Comparison of ENCODE assay signal across 20 mouse cellular contexts in the genomic region with DNA sequence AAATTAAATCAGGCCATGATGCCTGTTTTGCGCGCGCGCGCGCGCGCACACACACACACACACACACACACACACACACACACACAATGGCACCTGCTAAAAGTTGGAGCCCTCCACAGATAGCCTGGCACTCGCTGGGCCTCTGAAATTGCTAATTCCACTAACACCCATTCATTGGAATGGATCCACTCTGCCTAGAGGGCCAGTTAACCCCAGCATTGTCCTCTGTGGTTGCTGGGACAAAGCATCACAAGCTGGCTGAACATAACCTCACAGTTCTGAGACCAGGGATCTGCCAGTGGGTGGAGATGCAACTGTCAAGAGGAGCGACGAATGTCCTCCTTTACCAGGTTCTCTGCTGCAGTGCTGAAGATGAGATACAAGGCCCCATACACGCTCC. TPM values are rescaled to one million over a fixed set of nuclear protein-coding genes. Genes with fewer than 3 reads are reported as not detected.
A peak's percentile ranks its signal among the peaks of the same experiment; 100 is the strongest.
DNase-seq lines count a peak whose midpoint lies in the region; ATAC-seq and TF ChIP-seq lines count a peak whose summit lies in the region.
"Had no signal": no experiment of that assay in that cellular context is flagged by ENCODE, and none has a peak within 500 bp of the region (broad histone marks: within the 10 kb centered on the region; RNA-seq: fewer than 3 reads in every experiment).

No protein-coding gene starts in this region.

- WGBS in stomach, postnatal 0 days = 92% methylated on average over 12 of the region's 12 CpGs

- no peak for TF ChIP-seq CTCF in stomach, postnatal 0 days (IDR thresholded peaks at IDR 0.05; ENCODE audit: low read depth)

- no peaks in the 10 kb centered on the region for H3K9me3 ChIP-seq in stomach, postnatal 0 days (ENCODE audit: control insufficient read depth, low read length)
- H3K9me3 ChIP-seq: embryonic facial prominence, embryonic 10.5 days; forebrain, embryonic 13.5 days; forebrain, embryonic 15.5 days had no signal

- H3K4me3 ChIP-seq in stomach, postnatal 0 days (ENCODE audit: low read depth, low read length) = no peak overlapping the region
- H3K4me3 ChIP-seq: embryonic facial prominence, embryonic 10.5 days; embryonic facial prominence, embryonic 12.5 days; forebrain, embryonic 13.5 days; forebrain, embryonic 15.5 days had no signal

- intact Hi-C loops in left cerebral cortex, postnatal 4 days (cut with DNase I) = no loop called here
- intact Hi-C loops in gastrocnemius, postnatal 36 days (cut with DNase I) = no loop called here

- TF ChIP-seq EP300 in stomach, postnatal 0 days (optimal IDR thresholded peaks at IDR 0.05) = no peak

- H3K4me2 ChIP-seq in stomach, postnatal 0 days (replicated peaks; ENCODE audit: low read depth) = no peak overlapping the region
- H3K4me2 ChIP-seq: embryonic facial prominence, embryonic 12.5 days; forebrain, embryonic 13.5 days; forebrain, embryonic 15.5 days had no signal

- H3K4me1 ChIP-seq in stomach, postnatal 0 days (replicated peaks; ENCODE audit: control insufficient read depth, insufficient read depth) = peaks cover 5% of the 10 kb centered on the region
- H3K4me1 ChIP-seq: embryonic facial prominence, embryonic 10.5 days; forebrain, embryonic 13.5 days; forebrain, embryonic 15.5 days had no signal

- H3K36me3 ChIP-seq in stomach, postnatal 0 days (ENCODE audit: control insufficient read depth, insufficient read depth, low read length) = no peaks in the 10 kb centered on the region
- H3K36me3 ChIP-seq: embryonic facial prominence, embryonic 10.5 days; embryonic facial prominence, embryonic 12.5 days; forebrain, embryonic 15.5 days; G1E had no signal

- peak; percentile 21 for DNase-seq in left cerebral cortex, postnatal 4 days
- no peak for DNase-seq in left cerebral cortex, adult 11 months (ENCODE audit: low spot score)
- DNase-seq in Muller cell, postnatal 12 days (ENCODE audit: inconsistent ontology term) = peak; percentile 67
- DNase-seq in stomach, postnatal 0 days (ENCODE audit: low spot score) = no peak
- DNase-seq in gastrocnemius, postnatal 36 days = no peak
- DNase-seq: adrenal gland, adult 8-10 months; adrenal gland, postnatal 14 days; adrenal gland, postnatal 36 days; B cell, adult 2 months; cerebellum, adult 11-12 months; cerebellum, adult 2 months; cerebellum, adult 9-10 months; cerebellum, postnatal 25 days; forebrain, postnatal 0 days had no signal

- no peak for ATAC-seq in stomach, postnatal 0 days (ENCODE audit: low FRiP score, low TSS enrichment)
- ATAC-seq: CD4-positive, CD25-positive, alpha-beta regulatory T cell, adult 4 months; forebrain, embryonic 13.5 days; forebrain, embryonic 15.5 days; forebrain, postnatal 0 days had no signal

- peak overlapping the region; percentile 41; the same call in 1 of the 2 replicates for H3K27ac ChIP-seq in stomach, postnatal 0 days (replicated peaks)
- H3K27ac ChIP-seq: embryonic facial prominence, embryonic 10.5 days; embryonic facial prominence, embryonic 12.5 days; forebrain, embryonic 13.5 days; forebrain, embryonic 15.5 days had no signal

- H3K9ac ChIP-seq in stomach, postnatal 0 days (ENCODE audit: low read length) = no peak overlapping the region
- H3K9ac ChIP-seq: embryonic facial prominence, embryonic 12.5 days; forebrain, embryonic 13.5 days; forebrain, embryonic 15.5 days; forebrain, postnatal 0 days had no signal

- no peaks in the 10 kb centered on the region for H3K27me3 ChIP-seq in stomach, postnatal 0 days (ENCODE audit: control insufficient read depth, insufficient read depth, low read length)
- H3K27me3 ChIP-seq: embryonic facial prominence, embryonic 12.5 days; forebrain, embryonic 13.5 days; forebrain, embryonic 15.5 days had no signal

RNA-seq across cellular contexts. Expression of a gene that starts 53.3 kb away (rescaled TPM):
- 10 to 100 TPM; 67.7 to 72.9 TPM for total RNA-seq in left cerebral cortex, postnatal 4 days (2021)
- 16.9 and 18.1 TPM in 2 replicates for polyA plus RNA-seq in stomach, postnatal 0 days (2015; fragmentation: Nextera tagmentation; extraction: Ambion mirVana)
- total RNA-seq in gastrocnemius, postnatal 36 days (2021) = 10 to 100 TPM; 10.6 to 14.2 TPM
- polyA plus RNA-seq: G1E had no signal

Comparison
In these comparisons a context has a peak if more than half of its experiments do, and no peak if none do; other contexts are left out.
1. DNase-seq: peak in left cerebral cortex, postnatal 4 days (single experiment) and Muller cell, postnatal 12 days (single experiment); none in left cerebral cortex, adult 11 months (single experiment), stomach, postnatal 0 days (single experiment) and gastrocnemius, postnatal 36 days (0 of 2).
2. RNA of a gene that starts 53.3 kb away (total RNA-seq): 67.7 to 72.9 TPM in left cerebral cortex, postnatal 4 days; 10.6 to 14.2 TPM in gastrocnemius, postnatal 36 days; every median in the first group is over 4 times any median in the second.